Mouse (Mus musculus) midbrain, embryonic 10.5 days (tissue): Measurements from ENCODE around the gene Neurog2. TPM values are rescaled to one million over a fixed set of nuclear protein-coding genes. Genes with fewer than 3 reads are reported as not detected.
A peak's percentile ranks its signal among the peaks of the same experiment; 100 is the strongest.

ENCODE experiments used
- DNase-seq: peaks from one replicate; pipeline ENCODE4 v3.0.0-alpha.2; 2017; ENCODE audit warnings: low spot score
- H3K27ac ChIP-seq: fragments of 300-500 bp; sonication (generic); replicated peaks from 2 replicates; pipeline ENCODE4 v1.5.1; 2016; ENCODE audit warnings: mild to moderate bottlenecking
- H3K27me3 ChIP-seq: fragments of 300-500 bp; sonication (generic); 2 replicates; pipeline ENCODE4 v1.6.1; 2016; ENCODE audit warnings: low read depth, mild to moderate bottlenecking; ENCODE audit not compliant: poor library complexity, severe bottlenecking
- H3K36me3 ChIP-seq: fragments of 300-500 bp; sonication (generic); 2 replicates; pipeline ENCODE4 v1.6.1; 2016; ENCODE audit warnings: mild to moderate bottlenecking, moderate library complexity
- H3K4me1 ChIP-seq: fragments of 300-500 bp; sonication (generic); 2 replicates; pipeline ENCODE4 v1.6.1; 2016
- H3K4me3 ChIP-seq: fragments of 300-500 bp; sonication (generic); 2 replicates; pipeline ENCODE4 v1.5.1; 2016; ENCODE audit warnings: mild to moderate bottlenecking, moderate library complexity
- H3K9me3 ChIP-seq: fragments of 300-500 bp; sonication (generic); replicated peaks from 2 replicates; pipeline ENCODE4 v1.6.1; 2016; ENCODE audit warnings: mild to moderate bottlenecking
- whole genome bisulfite sequencing: fragments of 180-500 bp; shearing (Covaris S2); methylation state at CpG from one replicate; pipeline ENCODE4 v1.1.7; 2016; 5-methylcytosine and 5-hydroxymethylcytosine counted together
- polyA plus RNA-seq: library from polyadenylated mRNA; unstranded; fragments of >200 nt; fragmentation: Nextera tagmentation; extraction: Ambion mirVana; gene quantifications from 2 replicates; pipeline ENCODE4 v1.2.1, GENCODE M21; 2016

Gene Neurog2
- polyA plus RNA-seq, 1 experiment from 2014 or later: 26.5 TPM

DNA sequence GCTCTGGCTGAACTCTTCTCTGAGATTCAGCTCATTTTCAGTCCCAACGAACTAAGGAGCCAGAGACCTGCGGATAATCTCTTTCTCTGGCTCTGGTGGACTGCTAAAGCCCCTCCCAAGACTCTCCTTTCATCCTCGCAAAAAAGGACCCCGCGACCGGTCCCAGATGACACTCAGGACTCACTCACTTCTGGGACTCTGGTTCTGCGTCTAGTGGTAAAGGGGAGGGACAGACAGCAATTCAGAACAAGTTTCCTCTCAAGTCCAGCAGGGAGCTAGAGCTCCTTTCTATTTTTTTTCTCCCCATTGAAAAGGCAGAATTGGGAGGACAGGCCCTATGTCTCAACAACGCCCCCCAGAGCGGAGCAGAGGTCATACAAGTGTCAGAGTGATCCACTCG is 1.4 kb upstream of the Neurog2 start:
- no peaks in the 10 kb centered on the region for H3K9me3 ChIP-seq
- no peaks in the 10 kb centered on the region for H3K36me3 ChIP-seq
- H3K4me3 ChIP-seq: peak overlapping the region; percentile 64
- peaks cover 87% of the 10 kb centered on the region for H3K4me1 ChIP-seq
- H3K27ac ChIP-seq: peak overlapping the region; percentile 89; the same call in 1 of the 2 replicates
- peaks cover 100% of the 10 kb centered on the region for H3K27me3 ChIP-seq
- DNase-seq: peak; percentile 50
- 1% methylated on average over 10 of the region's 10 CpGs for WGBS

DNA sequence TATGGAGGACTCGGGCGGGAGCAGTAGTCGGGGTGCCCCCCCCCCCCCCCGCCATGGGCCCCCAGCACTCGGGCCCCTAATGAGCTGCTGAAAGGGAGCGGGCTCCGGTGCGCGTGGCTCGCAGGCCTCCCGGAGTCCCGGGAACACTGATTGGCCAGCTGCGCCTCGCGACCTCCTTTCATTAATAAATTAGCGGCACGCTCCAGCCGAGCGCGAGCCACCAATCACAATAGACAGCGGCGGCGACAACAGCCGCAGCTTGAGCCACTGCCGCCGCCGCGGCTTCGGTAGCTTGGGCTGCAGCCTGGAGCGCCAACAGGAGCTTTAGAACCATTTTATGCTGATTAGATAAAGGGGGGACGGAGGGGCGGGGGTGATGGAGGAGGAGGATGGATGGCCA is 404 bp upstream of the Neurog2 start:
- under 1% methylated on average over 31 of the region's 32 CpGs for WGBS
- Histone ChIP-seq H3K27ac (peak overlapping the region; percentile 89), H3K9me3 (no peaks in the 10 kb centered on the region), H3K4me1 (peaks cover 77% of the 10 kb centered on the region), H3K27me3 (peaks cover 100% of the 10 kb centered on the region), H3K36me3 (no peaks in the 10 kb centered on the region), H3K4me3 (peak overlapping the region; percentile 64)
- peak; percentile 88 for DNase-seq

DNA sequence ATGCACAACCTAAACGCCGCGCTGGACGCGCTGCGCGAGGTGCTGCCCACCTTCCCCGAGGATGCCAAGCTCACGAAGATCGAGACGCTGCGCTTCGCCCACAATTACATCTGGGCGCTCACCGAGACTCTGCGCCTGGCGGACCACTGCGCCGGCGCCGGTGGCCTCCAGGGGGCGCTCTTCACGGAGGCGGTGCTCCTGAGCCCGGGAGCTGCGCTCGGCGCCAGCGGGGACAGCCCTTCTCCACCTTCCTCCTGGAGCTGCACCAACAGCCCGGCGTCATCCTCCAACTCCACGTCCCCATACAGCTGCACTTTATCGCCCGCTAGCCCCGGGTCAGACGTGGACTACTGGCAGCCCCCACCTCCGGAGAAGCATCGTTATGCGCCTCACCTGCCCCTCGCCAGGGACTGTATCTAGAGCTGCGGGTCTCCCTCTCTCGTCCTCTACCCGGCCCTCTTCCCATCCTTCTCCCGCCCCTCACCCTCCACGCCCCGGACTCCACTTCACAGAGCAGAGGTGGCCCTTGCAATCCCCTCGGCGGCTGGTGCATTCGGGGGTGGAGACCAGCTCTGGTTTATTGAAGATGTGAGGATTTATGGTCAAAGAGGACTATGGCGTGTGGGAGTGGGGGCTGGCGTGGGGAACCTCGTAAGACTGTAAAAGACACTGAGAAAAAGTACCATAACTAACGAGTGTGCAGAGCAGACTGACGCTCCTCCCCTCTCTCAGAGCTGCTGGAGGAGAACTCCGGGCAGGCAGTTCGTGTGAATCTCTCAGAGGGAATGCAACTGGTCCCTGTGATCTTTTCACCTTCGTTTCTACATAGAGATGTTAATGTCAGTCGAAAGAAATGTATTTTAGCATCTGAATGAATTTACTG is 1.4 kb downstream of the Neurog2 start:
- H3K27ac ChIP-seq: peak overlapping the region; percentile 89
- H3K27me3 ChIP-seq: peaks cover 100% of the 10 kb centered on the region
- WGBS: under 1% methylated on average over 56 of the region's 58 CpGs
- no peaks in the 10 kb centered on the region for H3K36me3 ChIP-seq
- peak overlapping the region; percentile 64 for H3K4me3 ChIP-seq
- peak; percentile 87 for DNase-seq
- H3K9me3 ChIP-seq: no peaks in the 10 kb centered on the region
- H3K4me1 ChIP-seq: peaks cover 63% of the 10 kb centered on the region

DNA sequence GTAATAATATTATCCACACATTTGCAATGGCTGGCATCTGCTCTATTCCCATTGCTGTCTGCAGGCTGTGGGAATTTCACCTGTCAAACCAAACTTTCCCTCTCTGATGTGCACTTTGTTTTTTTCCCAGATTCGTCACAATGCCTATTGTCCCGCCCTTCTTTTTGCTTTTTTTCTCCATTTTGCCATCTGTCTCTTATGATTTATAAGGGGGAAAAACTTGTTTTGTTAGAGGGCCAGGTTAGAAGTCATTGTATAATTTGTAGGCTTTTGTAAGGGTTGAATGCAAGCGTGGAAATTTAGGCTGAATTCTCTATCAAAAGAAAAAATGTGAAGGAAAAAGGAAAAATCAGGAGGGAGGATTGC is 2.0 kb downstream of the Neurog2 start:
- Histone ChIP-seq H3K4me1 (peaks cover 65% of the 10 kb centered on the region), H3K27me3 (peaks cover 100% of the 10 kb centered on the region), H3K4me3 (peak overlapping the region; percentile 64), H3K9me3 (no peaks in the 10 kb centered on the region), H3K36me3 (no peaks in the 10 kb centered on the region), H3K27ac (peak overlapping the region; percentile 89; the same call in 1 of the 2 replicates)
- WGBS: 4% methylated on average over 3 of the region's 3 CpGs
- no peak for DNase-seq

DNA sequence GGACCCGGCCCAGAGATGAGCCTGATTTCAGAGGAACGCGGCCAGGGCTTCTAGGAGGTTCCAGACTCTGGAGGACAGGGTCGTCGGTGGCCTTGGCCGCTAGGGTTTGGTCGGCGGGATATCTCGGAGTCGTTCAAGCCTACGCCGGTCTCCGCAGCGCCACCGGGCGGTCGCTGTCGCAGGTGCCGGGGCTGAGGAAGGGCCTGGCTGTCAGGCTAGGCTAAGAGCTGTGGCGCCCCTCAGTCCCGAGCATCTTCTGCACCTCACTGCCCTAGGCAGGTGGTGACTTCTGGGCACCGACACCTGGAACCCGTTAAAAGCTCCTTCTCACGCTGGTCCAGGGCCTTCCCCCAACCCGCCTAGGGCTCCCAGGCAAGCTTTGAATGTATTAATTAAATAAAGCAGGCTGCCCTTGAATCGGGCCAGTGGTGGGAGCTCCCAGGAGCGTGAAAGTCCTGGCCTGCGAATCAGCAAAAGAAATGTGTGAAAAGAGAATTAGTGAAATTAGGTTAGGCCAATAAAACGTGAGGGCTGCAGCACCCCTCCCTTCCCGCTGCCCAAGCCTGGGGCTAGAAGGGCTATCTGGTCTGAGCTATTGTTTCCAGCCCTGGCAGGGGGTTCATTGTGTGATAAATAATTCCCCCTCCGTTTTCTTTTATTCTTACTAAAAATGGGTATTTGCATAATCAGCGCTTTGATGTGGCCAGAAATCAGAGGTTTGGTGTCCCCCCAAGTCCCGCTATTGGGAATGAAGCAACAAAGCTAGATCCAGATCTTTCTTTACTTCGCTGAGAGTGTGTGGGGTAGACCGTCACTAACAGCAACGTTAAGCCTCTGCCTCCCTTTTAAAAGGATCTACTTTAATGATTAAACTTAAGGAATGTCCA is 7.2 kb downstream of the Neurog2 start:
- no peaks in the 10 kb centered on the region for H3K9me3 ChIP-seq
- H3K4me3 ChIP-seq: peak overlapping the region; percentile 44
- H3K27me3 ChIP-seq: peaks cover 100% of the 10 kb centered on the region
- H3K27ac ChIP-seq: peak overlapping the region; percentile 85
- WGBS: under 1% methylated on average over 36 of the region's 36 CpGs
- peaks cover 50% of the 10 kb centered on the region for H3K4me1 ChIP-seq
- DNase-seq: peak; percentile 87
- no peaks in the 10 kb centered on the region for H3K36me3 ChIP-seq

DNA sequence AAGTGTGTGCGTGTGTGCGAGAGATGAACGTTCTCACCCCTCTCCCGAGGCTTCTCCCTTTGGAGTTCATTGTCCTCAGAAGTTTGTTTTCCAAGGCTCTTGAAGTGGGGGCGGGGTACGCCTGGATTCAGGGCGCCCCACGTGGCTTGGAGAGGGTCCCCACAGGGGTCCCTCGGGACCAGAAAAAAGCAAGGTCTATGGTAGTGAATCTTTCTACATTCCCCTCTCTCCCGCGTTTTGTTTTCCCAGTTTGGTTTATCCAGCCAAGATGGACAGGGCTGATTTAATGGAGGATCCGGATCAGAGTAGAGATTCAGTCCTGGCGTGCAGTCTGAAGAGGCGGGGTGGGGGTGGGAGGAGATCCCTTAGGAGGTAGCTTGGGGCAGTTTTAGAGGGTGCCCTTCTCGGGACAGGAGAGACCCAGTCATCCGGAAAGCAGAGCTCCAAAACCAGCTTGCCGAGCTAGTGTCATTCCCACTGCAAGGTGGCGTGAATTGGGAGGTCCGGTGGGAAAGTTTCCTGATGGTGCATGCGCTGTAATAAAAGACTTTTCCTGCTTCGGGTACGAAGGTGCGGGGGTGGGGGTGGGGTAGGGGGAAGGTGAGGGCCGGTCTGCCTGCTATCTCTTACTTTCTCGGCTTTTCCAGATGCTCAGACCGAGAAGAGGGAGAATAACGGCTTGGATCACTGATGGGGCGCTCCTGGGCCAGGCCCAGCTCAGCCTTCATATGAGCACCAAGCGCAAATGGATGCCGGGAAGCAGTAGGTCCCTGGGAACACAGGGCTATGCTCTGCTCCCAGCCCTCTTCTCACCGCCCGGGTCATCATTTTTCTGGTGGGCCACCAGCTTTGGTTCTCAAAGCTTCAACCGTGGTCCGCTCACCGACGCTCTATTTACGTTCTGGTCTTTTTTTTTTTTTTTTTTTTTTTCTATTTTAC is 8.1 kb downstream of the Neurog2 start:
- WGBS: 1% methylated on average over 37 of the region's 37 CpGs
- Histone ChIP-seq H3K27me3 (peaks cover 100% of the 10 kb centered on the region), H3K4me3 (peak overlapping the region; percentile 44), H3K9me3 (no peaks in the 10 kb centered on the region), H3K27ac (peak overlapping the region; percentile 85), H3K36me3 (no peaks in the 10 kb centered on the region), H3K4me1 (peaks cover 47% of the 10 kb centered on the region)
- peak; percentile 55 for DNase-seq

DNA sequence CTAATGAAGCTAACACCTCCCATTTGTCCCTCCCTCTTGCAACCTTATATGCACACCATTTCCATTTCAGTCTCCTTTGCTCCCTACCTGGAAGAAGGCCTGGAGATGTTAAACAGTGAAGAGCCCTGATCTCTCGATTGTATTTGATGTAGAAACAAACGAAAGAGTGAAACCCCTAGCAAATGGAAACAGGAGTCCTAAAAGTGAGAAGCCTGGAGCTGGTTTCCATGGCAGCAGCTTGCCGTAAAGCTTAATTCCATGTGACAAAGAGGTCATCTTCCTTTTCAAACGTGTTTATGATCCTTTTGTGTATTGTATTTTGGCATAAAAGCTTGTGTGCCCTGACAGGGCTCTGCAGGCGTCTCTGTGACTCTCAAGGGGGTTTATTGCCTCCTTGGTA is 9.3 kb downstream of the Neurog2 start:
- WGBS: 6% methylated on average over 5 of the region's 5 CpGs
- Histone ChIP-seq H3K27me3 (peaks cover 100% of the 10 kb centered on the region), H3K4me3 (peak overlapping the region; percentile 0; the same call in 1 of the 2 replicates), H3K27ac (0 out of 2 replicates have a peak overlapping the region, but pooled peaks have one; percentile 34), H3K36me3 (no peaks in the 10 kb centered on the region), H3K9me3 (no peaks in the 10 kb centered on the region), H3K4me1 (peaks cover 53% of the 10 kb centered on the region)
- peak; percentile 47 for DNase-seq

DNA sequence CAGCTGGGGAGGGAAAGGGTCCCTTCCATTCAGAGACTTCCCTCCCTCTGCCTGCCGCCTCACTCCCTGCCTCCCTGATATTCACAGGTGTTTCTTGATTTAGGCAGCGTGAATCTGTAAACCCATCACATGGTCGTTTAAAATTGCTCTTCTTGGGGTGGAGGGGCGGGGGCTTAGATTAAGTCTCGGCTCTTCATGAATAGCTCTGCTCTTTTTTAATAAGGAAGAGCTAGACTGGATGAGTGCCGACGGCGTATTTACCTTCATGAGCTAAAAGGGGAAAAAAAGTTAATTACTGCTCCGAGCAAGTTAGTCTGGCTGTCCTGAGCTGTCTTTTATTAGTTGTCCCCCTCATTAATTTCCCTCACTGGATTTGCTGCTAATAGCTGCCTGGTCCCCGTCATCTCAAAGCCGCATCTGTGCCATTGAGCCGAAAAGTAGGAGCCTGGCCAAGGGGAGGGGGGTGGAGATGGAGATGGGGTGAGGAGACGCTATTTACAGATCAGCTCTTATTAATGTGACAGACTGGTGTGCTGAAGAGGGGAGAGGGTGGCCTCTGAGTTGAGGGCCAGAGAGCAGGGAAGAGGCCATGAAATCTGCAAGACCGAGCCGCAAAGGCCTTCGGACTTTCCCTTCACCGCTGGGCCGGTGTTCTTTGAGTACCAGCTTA is 13.4 kb downstream of the Neurog2 start:
- Histone ChIP-seq H3K9me3 (no peaks in the 10 kb centered on the region), H3K27me3 (peaks cover 99% of the 10 kb centered on the region), H3K4me3 (no peak overlapping the region), H3K36me3 (no peaks in the 10 kb centered on the region), H3K27ac (no peak overlapping the region; the same call in 1 of the 2 replicates), H3K4me1 (peaks cover 30% of the 10 kb centered on the region)
- 49% methylated on average over 18 of the region's 18 CpGs for WGBS
- no peak for DNase-seq

DNA sequence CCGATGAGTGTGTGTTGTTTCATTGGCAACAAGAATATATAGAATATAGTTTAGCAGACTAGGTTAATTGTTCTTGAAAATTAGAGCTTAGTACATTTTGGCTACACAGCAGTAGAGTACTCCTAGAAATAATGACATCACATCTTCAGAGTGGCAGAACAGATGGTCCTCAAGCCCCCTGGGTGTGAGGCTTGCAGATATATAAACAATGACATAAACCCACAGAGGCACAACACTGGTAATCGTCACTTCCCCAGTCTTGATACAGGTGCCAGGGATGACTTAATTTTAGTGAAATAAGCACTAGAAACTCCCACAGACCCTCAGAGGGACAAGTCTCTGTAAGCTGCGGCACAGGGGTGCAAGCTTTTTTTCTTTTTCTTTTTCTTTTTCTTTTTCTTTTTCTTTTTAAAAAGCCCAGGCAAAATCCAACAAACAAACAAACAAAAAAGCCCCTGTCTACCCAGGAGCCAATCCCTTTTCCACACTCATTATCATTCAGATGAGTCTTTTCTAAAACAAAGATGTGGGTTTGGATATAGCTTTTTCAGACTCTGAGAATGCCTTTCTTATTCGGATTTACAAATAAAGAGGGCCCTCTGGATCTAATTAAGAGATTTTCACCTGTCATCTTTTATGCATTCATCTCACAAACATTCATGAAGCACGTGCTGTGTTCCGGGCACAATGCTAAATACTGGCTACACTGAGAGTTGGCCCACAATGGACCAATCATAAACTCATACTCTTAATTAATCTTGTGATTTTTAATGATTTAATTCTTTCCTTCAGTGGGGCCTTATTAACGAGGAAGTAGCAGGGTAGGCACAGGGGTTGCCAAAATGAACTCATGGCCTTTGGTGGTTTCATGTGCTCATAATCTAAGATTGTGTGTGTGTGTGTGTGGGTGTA is 19.1 kb downstream of the Neurog2 start:
- no peaks in the 10 kb centered on the region for H3K9me3 ChIP-seq
- DNase-seq: no peak
- peaks cover 93% of the 10 kb centered on the region for H3K27me3 ChIP-seq
- no peak overlapping the region; the same call in 1 of the 2 replicates for H3K27ac ChIP-seq
- no peak overlapping the region for H3K4me3 ChIP-seq
- no peaks in the 10 kb centered on the region for H3K4me1 ChIP-seq
- H3K36me3 ChIP-seq: no peaks in the 10 kb centered on the region
- 52% methylated on average over 7 of the region's 7 CpGs for WGBS

DNA sequence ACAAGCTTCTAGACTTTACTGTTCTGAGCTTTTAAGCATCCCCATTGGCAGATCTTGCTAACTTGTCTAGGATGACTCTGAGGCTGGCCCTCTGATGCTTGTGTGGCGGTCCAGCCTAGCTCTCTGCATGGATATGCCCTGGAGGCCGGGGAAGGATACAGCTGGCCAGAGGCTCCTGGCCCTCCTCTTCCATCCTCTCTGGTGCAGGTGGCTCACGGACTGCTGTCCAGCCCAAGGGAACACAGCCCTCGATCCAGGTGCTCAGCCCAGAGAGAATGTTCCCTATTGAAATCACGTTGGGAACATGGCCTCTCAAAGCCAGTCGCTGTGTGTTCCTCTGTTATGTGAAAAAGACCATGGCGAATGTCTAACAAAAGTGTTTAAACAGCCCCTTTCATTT is 27.8 kb downstream of the Neurog2 start:
- H3K4me1 ChIP-seq: peaks cover 26% of the 10 kb centered on the region
- WGBS: 77% methylated on average over 7 of the region's 7 CpGs
- no peak overlapping the region for H3K27ac ChIP-seq
- H3K36me3 ChIP-seq: no peaks in the 10 kb centered on the region
- H3K4me3 ChIP-seq: no peak overlapping the region
- H3K27me3 ChIP-seq: peaks cover 89% of the 10 kb centered on the region
- DNase-seq: no peak
- H3K9me3 ChIP-seq: no peaks in the 10 kb centered on the region
